Mouse (Mus musculus) frontal cortex, adult 2 months (tissue): Measurements from ENCODE around the gene Olfr1109. TPM values are rescaled to one million over a fixed set of nuclear protein-coding genes. Genes with fewer than 3 reads are reported as not detected.

Experiments
- DNase-seq, 2 experiments: peaks; one replicate each; pipeline ENCODE4 v3.0.0; 2022; ENCODE audit warnings: low spot score in 1 of 2; ENCODE audit errors: extremely low spot score in 1 of 2
- polyA plus RNA-seq: library from polyadenylated mRNA; depleted of rRNA; stranded (reverse); fragments of >200 nt; gene quantifications from 2 replicates; pipeline ENCODE4 v1.2.3, GENCODE M21; 2012; rRNA removed

Gene Olfr1109
- not detected in 2 replicates for polyA plus RNA-seq

DNA sequence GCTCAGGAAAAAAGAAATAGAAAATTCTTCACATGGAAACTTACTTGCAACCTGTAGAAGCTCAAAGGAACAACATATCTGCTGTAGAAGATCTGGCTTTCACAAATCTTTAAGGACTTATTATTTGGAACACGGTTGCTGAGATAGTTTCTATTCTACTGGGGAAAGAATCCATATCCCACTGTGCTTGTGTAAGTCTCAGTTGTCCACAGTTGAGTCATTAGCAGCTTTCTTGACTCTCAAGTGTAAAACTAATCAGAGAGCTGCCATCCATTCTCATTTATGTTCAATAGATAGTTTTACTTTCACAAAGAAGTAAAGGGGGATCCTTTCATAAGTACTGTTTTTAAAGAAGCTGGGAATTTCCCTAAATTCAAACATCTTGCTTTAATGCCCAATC lies at the start of gene Olfr1109:
TSS of gene Olfr1109 (minus strand) at position 101 of the 400 bp plus-strand sequence.
- no peak for DNase-seq

DNA sequence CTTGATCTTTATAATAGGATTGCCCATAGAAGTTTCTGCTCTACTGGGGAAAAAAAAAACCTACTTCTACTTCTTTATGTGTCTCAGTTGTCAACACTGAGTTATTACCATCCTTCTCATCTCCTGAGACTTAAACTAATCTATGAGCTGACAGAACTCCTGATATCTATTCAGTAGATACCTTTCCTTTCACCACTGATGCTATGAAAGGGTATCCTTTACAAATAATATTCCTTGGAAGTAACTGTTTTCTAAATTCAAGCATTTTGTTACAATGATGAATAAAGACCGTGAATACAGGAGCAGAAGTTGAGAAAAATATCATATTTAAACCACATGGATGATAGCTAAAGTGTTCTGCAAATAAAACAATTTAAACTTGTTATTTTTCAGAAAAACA lies 44.4 kb upstream of the Olfr1109 start, which contains the start of gene Olfr1110:
TSS of gene Olfr1110 (minus strand) at position 101 of the 400 bp plus-strand sequence.
- no peak for DNase-seq

DNA sequence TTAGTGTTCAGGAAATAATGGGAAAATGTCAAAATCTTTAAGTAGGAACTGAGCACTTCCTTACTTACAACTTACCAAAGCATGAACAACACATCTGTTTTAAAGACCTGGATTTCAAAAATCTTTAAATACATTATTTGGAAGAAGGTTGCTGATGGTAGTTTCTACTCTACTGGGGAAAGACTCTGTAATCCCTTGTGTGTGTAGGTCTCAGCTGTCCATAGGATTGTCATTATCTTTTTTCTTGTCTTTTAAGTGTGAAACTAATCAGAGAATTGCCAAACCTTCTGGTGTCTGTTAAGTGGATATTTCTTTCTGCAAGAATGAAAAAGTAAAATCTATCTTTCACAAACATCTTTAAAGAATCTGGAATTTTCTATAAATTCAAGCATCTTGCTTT lies 18.7 kb upstream of the Olfr1109 start, which contains the start of gene Olfr259:
TSS of gene Olfr259 (minus strand) at position 101 of the 400 bp plus-strand sequence.
- no peak for DNase-seq

DNA sequence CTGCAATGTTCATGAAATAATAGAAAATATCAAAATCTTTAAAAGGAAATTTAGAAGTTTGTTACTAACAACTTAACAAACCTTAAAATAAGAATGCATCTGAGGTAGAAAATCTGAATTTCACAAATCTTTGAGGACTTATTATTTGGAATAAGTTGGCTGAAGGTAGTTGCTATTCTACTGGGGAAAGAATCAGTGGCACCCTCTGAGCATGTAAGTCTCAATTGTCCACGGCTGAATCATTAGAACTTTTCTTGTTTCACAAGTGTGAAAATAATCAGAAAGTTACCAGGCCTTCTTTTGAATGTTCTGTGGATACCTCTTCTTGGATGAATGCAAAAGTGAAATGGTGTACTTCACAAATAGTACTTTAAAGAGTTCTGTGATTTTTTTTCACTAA lies 20.1 kb downstream of the Olfr1109 start, which contains the start of gene Olfr1107:
TSS of gene Olfr1107 (minus strand) at position 101 of the 400 bp plus-strand sequence.
- DNase-seq: no peak

DNA sequence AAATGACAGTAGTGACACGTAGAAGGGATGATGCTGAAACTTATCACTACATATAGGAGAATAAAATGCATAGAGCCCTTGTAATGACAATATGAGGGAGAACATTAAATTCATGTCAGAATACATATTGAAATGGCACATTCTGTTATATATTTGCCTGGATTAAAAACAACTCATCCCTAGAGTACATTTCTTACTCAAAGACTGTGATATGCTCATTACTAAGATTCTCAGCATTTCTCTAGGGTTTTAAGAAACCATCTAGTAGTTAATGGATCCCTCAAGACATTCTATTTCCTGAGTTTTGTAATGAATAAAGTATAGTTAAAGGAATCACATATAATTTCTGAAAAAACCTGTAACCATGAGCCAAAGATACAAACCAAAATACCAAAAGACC lies 43.6 kb downstream of the Olfr1109 start, which contains the start of gene Olfr1106:
TSS of gene Olfr1106 (minus strand) at position 101 of the 400 bp plus-strand sequence.
- DNase-seq: no peak

Other genes with a start within 250 kb of the Olfr1109 start
- gene Olfr1095, start 244.3 kb downstream of the Olfr1109 start, polyA plus RNA-seq: not detected in 2 replicates
- gene Gm13723, start 221.2 kb downstream of the Olfr1109 start, polyA plus RNA-seq: not detected in 2 replicates
- not detected in 2 replicates for gene Olfr1097, start 203.8 kb downstream of the Olfr1109 start, polyA plus RNA-seq
- gene Olfr1098, start 171.5 kb downstream of the Olfr1109 start, polyA plus RNA-seq: not detected in 2 replicates
- gene Olfr1099, start 135.3 kb downstream of the Olfr1109 start, polyA plus RNA-seq: not detected in 2 replicates
- gene Olfr1100, start 116.1 kb downstream of the Olfr1109 start, polyA plus RNA-seq: not detected in 2 replicates
- gene Olfr1101, start 104.8 kb downstream of the Olfr1109 start, polyA plus RNA-seq: not detected in 2 replicates
- not detected in 2 replicates for gene Olfr1102, start 97.6 kb downstream of the Olfr1109 start, polyA plus RNA-seq
- gene Olfr1104, start 68.9 kb downstream of the Olfr1109 start, polyA plus RNA-seq: 0.15 TPM in 1 of 2 replicates, not detected in the other
- not detected in 2 replicates for gene Olfr1105, start 59.5 kb downstream of the Olfr1109 start, polyA plus RNA-seq
- 0.23 TPM in 1 of 2 replicates, not detected in the other for gene Olfr1106, start 43.7 kb downstream of the Olfr1109 start, polyA plus RNA-seq
- gene Olfr1107, start 20.2 kb downstream of the Olfr1109 start, polyA plus RNA-seq: not detected in 2 replicates
- gene Olfr259, start 18.6 kb upstream of the Olfr1109 start, polyA plus RNA-seq: not detected in 2 replicates
- gene Olfr1110, start 44.3 kb upstream of the Olfr1109 start, polyA plus RNA-seq: 0.04 TPM in 1 of 2 replicates, not detected in the other
- not detected in 2 replicates for gene Olfr1111, start 56.6 kb upstream of the Olfr1109 start, polyA plus RNA-seq
- not detected in 2 replicates for gene Olfr1112, start 91.8 kb upstream of the Olfr1109 start, polyA plus RNA-seq
- not detected in 2 replicates for gene Olfr1113, start 113.0 kb upstream of the Olfr1109 start, polyA plus RNA-seq
- gene Olfr1115, start 152.0 kb upstream of the Olfr1109 start, polyA plus RNA-seq: not detected in 2 replicates
- gene Olfr1116, start 171.5 kb upstream of the Olfr1109 start, polyA plus RNA-seq: not detected in 2 replicates
- gene Olfr1118, start 211.6 kb upstream of the Olfr1109 start, polyA plus RNA-seq: not detected in 2 replicates